Mouse (Mus musculus) heart, postnatal 0 days (tissue): ENCODE results near the gene 1700025C18Rik.

ENCODE experiments used
- CTCF ChIP-seq: IDR thresholded peaks from 2 replicates; pipeline ENCODE4 v1.5.1; 2016; ENCODE audit warnings: antibody characterized with exemption, control low read depth, low read depth
- EP300 ChIP-seq: IDR thresholded peaks from 2 replicates; pipeline ENCODE4 v1.6.1; 2016; ENCODE audit warnings: antibody characterized with exemption, low read depth

DNA sequence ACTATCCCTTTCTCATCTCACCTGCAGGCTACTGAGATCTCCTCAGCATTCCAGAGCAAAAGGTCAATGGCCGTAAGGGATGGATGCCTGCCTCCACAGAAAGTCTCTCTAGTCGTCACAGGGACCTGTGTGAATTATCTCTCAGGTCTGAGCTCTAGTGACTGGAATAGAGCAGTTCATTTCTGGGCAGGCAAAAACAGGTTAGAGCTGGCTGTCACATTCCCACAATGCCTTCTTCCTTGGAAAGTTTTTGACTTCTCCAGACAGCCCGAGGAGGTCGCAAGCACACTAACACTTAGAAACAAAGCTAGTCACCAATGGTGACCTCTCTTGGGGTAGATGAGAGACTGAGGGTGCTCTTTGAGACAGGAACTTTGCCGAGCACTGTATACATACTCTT, 48.4 kb downstream of the 1700025C18Rik start:
- TF ChIP-seq CTCF (no peak), EP300 (no peak)
